Mouse (Mus musculus): ENCODE data around the gene Myh14.
A peak's percentile ranks its signal among the peaks of the same experiment; 100 is the strongest.

Gene Myh14

DNA sequence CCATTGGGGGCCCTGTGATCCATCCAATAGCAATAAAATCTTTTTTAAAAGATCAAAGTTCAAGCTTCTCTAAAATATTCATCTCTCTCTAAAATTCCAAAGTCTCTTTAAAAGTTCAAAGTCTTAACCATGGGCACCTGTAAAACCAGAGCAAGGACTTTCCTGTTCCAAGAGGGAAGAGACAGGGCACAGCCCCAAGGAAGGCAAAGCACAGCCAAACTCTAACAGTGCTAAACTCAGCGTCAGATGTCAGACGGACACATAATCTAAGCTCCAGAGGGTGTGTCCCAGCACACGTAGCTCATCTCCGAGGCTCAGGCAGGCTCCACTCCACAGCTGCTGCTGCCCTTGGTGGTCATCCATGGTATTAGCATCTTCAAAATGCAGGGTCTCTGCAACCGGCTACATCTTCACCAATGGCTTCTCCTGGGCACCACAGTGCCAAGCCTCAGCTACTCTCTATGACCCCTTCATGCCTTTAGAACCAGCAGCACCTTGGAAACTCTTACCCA, 94.3 kb downstream of the Myh14 start:
- DNase-seq (ENCODE audit: low read depth, low spot score): no peak

DNA sequence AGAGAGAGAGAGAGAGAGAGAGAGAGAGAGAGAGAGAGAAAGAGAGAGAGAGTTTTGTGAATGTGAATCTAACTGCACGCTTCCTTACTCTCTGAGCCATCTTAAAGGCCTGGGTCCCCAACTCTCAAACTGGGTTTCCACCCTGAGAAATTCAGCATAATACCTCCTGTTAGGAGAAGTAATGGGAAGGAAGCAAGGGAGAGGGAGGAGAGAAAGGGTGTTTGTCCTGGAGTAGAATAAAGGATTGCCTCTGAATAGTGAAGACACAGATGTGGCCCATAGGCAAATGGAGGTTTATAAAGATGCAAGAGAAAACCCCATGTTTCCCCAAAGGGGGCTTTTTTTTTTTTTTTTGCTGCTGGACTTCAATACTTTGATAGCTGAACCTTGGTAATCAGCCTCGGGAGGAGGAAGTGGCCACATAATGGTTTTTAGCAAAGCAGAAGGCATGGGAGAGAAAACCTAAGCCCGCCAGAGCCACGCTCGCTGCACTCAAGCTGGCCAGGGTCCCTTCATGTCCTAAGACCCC, 97.6 kb downstream of the Myh14 start:
- DNase-seq (ENCODE audit: low read depth, low spot score): no peak

DNA sequence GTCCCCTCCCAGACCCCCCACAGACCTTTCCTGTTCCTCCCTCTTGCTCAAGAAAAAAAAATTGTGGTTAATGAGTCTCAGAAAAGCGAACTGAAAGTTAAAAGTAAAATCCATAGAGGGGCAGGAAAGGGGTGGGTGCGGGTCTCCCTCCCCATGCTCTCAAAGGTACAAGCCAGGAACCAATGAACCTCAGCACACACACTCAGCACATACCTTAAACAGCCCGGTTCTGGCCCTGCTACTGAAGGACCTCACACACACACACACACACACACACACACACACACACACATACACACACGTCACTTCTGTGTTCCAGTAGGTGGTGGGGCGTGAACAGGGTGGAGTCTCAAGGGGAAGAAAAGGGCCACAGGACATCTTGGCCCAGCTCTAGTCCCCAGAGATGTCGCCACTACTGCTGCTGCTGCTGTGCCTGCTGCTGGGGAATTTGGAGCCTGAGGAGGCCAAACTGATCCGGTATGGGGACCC, 98.4 kb downstream of the Myh14 start, which contains the start of gene Napsa:
Gene Napsa, plus strand, starts transcription at position 168 of the 489 bp plus-strand sequence.
- no peak for DNase-seq (ENCODE audit: low read depth, low spot score)

DNA sequence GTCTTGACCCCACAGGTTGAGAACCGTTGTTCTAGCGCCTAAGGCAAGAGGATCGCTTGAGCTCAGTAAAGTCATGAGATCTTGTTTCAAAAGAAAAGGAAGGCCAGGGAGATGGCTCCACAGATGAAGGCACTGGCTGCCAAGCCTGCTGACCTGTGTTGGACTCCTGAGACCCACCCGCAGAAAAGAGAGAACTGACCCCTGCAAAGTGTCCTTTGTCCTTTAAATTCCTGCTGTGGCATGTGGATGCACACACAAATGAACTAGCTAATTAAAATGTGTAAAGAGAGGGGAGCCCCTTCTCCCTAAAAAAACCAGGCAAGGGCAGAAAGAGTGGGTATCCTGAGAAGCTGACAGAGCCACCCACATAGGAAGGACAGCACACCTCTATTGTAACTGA, 98.8 kb downstream of the Myh14 start:
- no peak for DNase-seq (ENCODE audit: low read depth, low spot score)

DNA sequence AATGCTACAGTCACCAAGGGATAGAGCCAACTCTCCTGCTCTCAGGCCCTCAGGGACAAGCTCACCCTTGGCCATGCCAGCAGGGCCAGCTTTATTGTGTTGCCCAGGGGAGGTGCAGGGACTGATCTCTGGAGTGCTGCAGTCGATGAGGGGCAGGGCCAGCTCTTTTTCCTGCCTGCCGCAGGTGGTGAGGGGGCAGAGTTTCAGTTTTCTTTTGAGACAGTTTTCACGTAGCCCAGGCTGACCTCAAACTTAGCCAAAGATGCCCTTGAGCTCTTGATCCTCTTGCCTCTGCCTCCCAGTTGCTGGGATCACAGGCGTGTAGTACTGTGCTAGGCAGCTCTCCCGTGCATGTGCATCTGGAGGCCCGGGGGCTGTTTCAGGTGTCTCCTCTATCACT, 99.7 kb downstream of the Myh14 start:
- DNase-seq (ENCODE audit: low read depth, low spot score): no peak

DNA sequence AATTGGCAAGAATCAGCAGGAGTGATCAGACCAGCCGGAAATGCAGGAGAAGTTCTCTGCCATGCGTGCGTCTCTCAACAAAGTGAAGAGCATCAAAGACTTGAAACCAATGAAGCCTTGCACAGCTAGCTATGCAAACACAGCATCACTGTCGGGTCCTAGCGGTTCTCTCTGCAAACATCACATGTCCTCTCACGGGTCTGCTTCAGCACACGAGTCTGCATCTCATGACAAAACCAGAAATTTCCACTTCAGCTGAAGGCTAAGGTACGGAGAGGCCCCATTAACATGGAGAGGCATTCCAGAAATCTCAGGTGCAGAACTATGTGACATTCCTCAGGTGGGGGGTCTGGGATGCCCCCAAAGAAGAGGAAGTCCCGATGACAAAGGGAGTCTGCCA, 101.8 kb downstream of the Myh14 start:
- DNase-seq (ENCODE audit: low read depth, low spot score): no peak

DNA sequence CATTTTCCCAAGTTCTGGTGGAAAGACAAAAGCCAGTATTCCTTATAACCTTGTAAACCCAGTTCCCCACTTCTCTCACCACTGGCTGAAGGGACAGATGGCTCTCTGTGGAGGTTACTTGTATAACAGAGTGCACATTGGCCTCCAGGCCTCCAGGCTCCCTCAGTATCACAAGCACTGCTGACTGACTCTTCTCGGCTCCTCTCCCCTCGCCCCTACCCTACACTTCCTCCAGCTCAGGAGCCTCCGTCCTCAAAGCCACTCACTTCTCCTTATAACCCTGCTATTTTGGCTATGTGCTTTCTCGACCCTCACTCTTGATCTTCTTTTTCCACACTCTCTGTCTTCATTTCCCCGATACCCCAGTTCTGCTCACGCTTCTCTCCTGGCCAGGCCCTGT, 105.2 kb downstream of the Myh14 start:
- no peak for DNase-seq (ENCODE audit: low read depth, low spot score)

DNA sequence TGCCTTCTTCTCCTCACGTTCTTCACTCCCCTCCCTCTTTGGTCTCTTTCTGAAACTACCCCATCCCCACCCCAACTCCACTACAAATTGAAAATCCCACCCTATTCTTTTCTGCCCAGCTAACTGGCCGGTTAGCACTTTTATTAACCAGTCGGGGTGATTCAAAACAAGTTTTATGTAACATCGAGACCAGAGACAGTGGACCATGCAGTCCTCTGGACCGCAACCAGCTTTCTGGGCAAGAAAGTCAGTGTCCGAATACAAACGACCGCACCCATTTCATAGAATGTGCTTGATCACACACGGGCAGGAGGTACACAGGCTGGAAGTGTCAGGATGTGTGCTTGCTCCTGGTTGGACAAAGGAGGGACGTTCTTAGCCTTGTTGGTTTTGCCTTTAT, 106.2 kb downstream of the Myh14 start:
- no peak for DNase-seq (ENCODE audit: low read depth, low spot score)

DNA sequence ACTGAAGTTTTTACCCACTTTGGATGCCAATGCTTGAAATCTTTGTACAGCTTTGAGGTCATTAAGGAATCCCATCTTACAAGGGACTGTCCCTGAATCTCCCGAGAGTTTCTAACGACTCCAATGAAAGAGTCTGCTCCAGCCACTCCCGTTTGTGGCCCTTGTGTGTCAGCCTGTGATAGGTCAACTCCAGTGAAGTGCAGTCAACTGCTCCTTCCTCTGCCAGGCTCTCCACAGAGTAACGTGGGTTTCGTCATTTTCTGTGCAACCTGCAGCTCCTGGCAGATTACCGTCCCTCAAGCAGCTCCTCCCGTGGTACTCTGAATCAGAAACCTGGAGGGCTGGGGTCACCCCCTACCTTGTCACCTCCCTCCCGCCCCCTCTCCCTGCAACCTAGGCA, 107.4 kb downstream of the Myh14 start:
- no peak for DNase-seq (ENCODE audit: low read depth, low spot score)

DNA sequence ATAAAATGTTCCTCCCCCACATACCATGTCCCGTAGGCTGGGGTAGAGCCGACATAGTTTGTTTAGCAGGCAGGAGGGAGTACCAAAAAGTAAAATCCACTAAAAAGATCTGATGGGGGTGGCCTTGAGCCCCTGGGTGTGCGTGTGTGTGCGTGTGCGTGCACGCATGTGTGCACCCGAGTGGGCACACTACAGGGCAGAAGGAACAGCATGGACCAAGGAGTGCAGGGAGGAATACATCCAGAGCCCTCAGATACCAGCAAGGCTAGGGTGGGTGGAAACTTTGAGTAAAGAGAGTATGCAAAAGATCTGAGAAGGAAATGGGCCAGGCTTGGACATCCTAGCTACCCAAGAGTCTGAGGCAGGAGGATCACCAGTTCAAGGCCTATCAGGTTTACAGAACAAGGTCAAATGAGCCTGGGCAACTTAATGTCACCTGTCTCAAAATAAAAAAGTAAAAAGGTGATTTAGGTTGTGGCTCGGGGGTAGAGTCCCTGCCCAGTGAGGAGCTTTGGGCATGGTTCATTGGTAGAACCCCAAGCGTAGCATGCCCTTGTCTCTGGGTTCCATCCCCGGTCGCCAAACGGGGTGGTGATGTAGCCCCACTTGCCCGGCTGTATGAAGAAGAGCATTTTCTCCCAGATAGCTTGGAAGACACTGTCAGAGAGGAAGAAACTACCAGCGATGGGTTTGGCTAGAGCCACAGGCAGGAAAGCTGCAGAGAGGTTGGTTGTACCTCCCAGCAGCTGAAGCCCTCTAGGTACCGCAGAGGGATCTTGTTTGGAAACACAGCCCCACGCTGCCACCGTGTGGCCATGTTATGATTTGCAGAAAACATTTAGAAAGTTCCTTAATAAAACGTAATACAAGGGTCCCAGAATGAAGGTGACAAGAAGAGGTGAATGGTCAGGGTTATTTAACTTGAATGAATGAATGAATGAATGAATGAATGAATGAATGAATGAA, 109.9 kb downstream of the Myh14 start:
- DNase-seq (ENCODE audit: low read depth, low spot score): peak; percentile 73

DNA sequence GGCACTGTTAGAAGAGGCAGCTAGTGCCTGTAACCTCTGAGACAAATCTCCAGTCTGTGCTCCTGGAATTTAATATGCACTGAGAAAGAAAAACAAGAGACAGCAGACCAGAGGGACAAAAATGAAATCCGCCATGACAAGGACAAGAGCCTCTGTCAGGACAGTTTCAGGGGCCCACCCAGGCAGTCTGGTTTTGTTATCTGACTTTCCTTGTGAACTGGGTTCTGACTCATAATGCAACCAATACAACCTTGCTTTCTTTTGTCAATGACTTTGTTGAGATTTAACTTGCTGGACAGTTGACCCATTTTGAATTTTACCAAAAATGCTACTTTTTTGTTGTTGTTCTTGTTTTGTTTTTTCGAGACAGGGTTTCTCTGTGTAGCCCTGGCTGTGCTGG, 113.0 kb downstream of the Myh14 start:
- no peak for DNase-seq (ENCODE audit: low read depth, low spot score)
